Mouse (Mus musculus) embryonic facial prominence, embryonic 10.5 days (tissue): Measurements from ENCODE around the gene Ctxn1. TPM values are rescaled to one million over a fixed set of nuclear protein-coding genes. Genes with fewer than 3 reads are reported as not detected.
A peak's percentile ranks its signal among the peaks of the same experiment; 100 is the strongest.

Source experiments
- DNase-seq: peaks from one replicate; pipeline ENCODE4 v3.0.0-alpha.2; 2017; ENCODE audit warnings: low spot score
- H3K27ac ChIP-seq: fragments of 300-500 bp; sonication (generic); replicated peaks from 2 replicates; pipeline ENCODE4 v1.5.1; 2016; ENCODE audit warnings: mild to moderate bottlenecking
- H3K27me3 ChIP-seq: fragments of 300-500 bp; sonication (generic); replicated peaks from 2 replicates; pipeline ENCODE4 v1.6.1; 2016; ENCODE audit warnings: low read depth, mild to moderate bottlenecking; ENCODE audit not compliant: poor library complexity, severe bottlenecking
- H3K36me3 ChIP-seq: fragments of 300-500 bp; sonication (generic); replicated peaks from 2 replicates; pipeline ENCODE4 v1.6.1; 2016; ENCODE audit warnings: mild to moderate bottlenecking, moderate library complexity
- H3K4me1 ChIP-seq: fragments of 300-500 bp; sonication (generic); 2 replicates; pipeline ENCODE4 v1.6.1; 2016
- H3K4me3 ChIP-seq: fragments of 300-500 bp; sonication (generic); 2 replicates; pipeline ENCODE4 v1.5.1; 2016; ENCODE audit warnings: mild to moderate bottlenecking, moderate library complexity
- H3K9me3 ChIP-seq: fragments of 300-500 bp; sonication (generic); 2 replicates; pipeline ENCODE4 v1.6.1; 2016; ENCODE audit warnings: mild to moderate bottlenecking
- WGBS: fragments of 180-500 bp; shearing (Covaris S2); methylation state at CpG from one replicate; pipeline ENCODE4 v1.1.7; 2016; 5-methylcytosine and 5-hydroxymethylcytosine counted together
- polyA plus RNA-seq: library from polyadenylated mRNA; unstranded; fragments of >200 nt; fragmentation: Nextera tagmentation; extraction: Ambion mirVana; gene quantifications from 2 replicates; pipeline ENCODE4 v1.2.1, GENCODE M21; 2016

Ctxn1 gene
- 121 and 134 TPM in 2 replicates for polyA plus RNA-seq

GRCm38 (mm10) chr8:4259125-4259804 lies at the start of gene Ctxn1:
Ctxn1 (minus strand) TSS chr8:4259274.
- H3K36me3 ChIP-seq = peaks cover 86% of the 10 kb centered on the region
- peaks cover 30% of the 10 kb centered on the region for H3K4me1 ChIP-seq
- peak within 1 kb of the TSS; percentile 93 for H3K4me3 ChIP-seq
- DNase-seq = peak; percentile 98
- H3K9me3 ChIP-seq = no peaks in the 10 kb centered on the region
- no peaks in the 10 kb centered on the region for H3K27me3 ChIP-seq
- WGBS = 7% methylated on average over 33 of the region's 33 CpGs
- peak within 1 kb of the TSS; percentile 98 for H3K27ac ChIP-seq

- 92% methylated on average over 2 of the region's 2 CpGs for WGBS
- Histone ChIP-seq H3K4me1 (no peaks in the 10 kb centered on the region), H3K9me3 (no peaks in the 10 kb centered on the region), H3K27ac (no peak overlapping the region), H3K27me3 (no peaks in the 10 kb centered on the region), H3K4me3 (no peak overlapping the region), H3K36me3 (peaks cover 100% of the 10 kb centered on the region)
- DNase-seq = no peak
These were observed 46.8 kb upstream of the Ctxn1 start for GRCm38 (mm10) chr8:4305838-4306237.

- Histone ChIP-seq H3K9me3 (no peaks in the 10 kb centered on the region), H3K4me3 (no peak overlapping the region), H3K36me3 (peaks cover 100% of the 10 kb centered on the region), H3K27ac (no peak overlapping the region), H3K4me1 (no peaks in the 10 kb centered on the region), H3K27me3 (no peaks in the 10 kb centered on the region)
- no peak for DNase-seq
- 83% methylated on average over 3 of the region's 3 CpGs for WGBS
These were observed 45.1 kb upstream of the Ctxn1 start for GRCm38 (mm10) chr8:4304124-4304547.

DNA sequence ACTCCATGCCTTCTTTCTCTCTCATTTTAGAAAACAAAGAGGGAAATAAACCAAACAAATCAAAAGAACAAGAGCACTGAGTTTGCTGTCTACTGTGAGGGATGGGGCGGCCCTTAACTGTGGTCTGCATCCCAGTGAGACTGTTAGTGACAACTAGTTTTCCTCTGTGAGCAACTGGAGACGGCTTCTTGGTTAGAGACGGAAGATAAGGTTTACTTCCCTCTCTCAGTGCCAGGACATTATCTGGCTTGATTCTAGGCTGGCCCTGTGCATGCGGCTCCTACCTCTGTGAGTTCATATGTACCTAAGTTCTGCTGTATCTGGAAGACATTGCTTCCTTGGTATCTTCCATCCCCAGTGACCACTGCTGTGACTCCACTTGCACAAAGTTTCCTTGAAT lies 38.7 kb upstream of the Ctxn1 start:
- Histone ChIP-seq H3K9me3 (no peaks in the 10 kb centered on the region), H3K36me3 (peaks cover 100% of the 10 kb centered on the region), H3K27me3 (no peaks in the 10 kb centered on the region), H3K4me3 (no peak overlapping the region), H3K27ac (no peak overlapping the region), H3K4me1 (no peaks in the 10 kb centered on the region)
- WGBS = 95% methylated on average over 4 of the region's 4 CpGs
- DNase-seq = no peak

- 92% methylated on average over 5 of the region's 5 CpGs for WGBS
- H3K36me3 ChIP-seq = peaks cover 100% of the 10 kb centered on the region
These were observed 33.7 kb upstream of the Ctxn1 start for GRCm38 (mm10) chr8:4292738-4293137.

GRCm38 (mm10) chr8:4276111-4276465 lies 17.0 kb upstream of the Ctxn1 start:
- Histone ChIP-seq H3K4me1 (peaks cover 8% of the 10 kb centered on the region), H3K36me3 (peaks cover 31% of the 10 kb centered on the region), H3K27ac (peak overlapping the region; percentile 89), H3K4me3 (peak overlapping the region; percentile 88), H3K9me3 (no peaks in the 10 kb centered on the region), H3K27me3 (no peaks in the 10 kb centered on the region)
- no peak for DNase-seq
- WGBS = 29% methylated on average over 9 of the region's 9 CpGs

More at GRCm38 (mm10) chr8:4292738-4293137, 33.7 kb upstream of the Ctxn1 start:
- Histone ChIP-seq H3K27me3 (no peaks in the 10 kb centered on the region), H3K27ac (no peak overlapping the region), H3K4me3 (no peak overlapping the region), H3K9me3 (no peaks in the 10 kb centered on the region), H3K4me1 (no peaks in the 10 kb centered on the region)
- no peak for DNase-seq

GRCm38 (mm10) chr8:4275275-4276110 lies 16.4 kb upstream of the Ctxn1 start, which contains the start of gene Timm44:
Timm44 (minus strand) TSS chr8:4275913.
- Histone ChIP-seq H3K36me3 (peaks cover 36% of the 10 kb centered on the region), H3K4me1 (peaks cover 8% of the 10 kb centered on the region), H3K9me3 (no peaks in the 10 kb centered on the region), H3K27me3 (no peaks in the 10 kb centered on the region), H3K27ac (peak within 1 kb of the TSS; percentile 89), H3K4me3 (peak within 1 kb of the TSS; percentile 88)
- under 1% methylated on average over 39 of the region's 39 CpGs for WGBS
- DNase-seq = peak; percentile 96

DNA sequence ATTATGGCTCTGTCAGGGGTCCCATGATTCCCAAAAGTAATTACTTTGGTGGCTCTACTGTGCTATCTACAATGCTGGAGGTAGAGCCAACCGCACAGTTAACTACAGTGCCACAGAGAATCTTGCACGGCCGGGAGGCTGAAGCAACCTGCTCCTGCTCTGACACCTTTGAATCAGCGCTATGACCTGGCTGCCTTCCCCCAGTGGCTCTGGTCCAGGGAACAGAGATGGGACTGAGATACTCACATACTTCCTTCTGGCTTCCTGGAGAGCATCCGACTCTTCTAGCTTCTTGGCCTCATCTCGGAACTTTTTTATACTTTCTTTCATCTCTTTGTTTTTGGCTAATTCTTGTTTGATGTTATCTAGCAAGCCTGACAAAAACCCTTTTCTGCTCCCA lies 10.5 kb upstream of the Ctxn1 start:
- H3K36me3 ChIP-seq = peaks cover 95% of the 10 kb centered on the region
- H3K4me3 ChIP-seq = no peak overlapping the region
- peaks cover 2% of the 10 kb centered on the region for H3K4me1 ChIP-seq
- 91% methylated on average over 6 of the region's 6 CpGs for WGBS
- H3K9me3 ChIP-seq = no peaks in the 10 kb centered on the region
- no peaks in the 10 kb centered on the region for H3K27me3 ChIP-seq
- no peak for DNase-seq
- H3K27ac ChIP-seq = no peak overlapping the region

DNA sequence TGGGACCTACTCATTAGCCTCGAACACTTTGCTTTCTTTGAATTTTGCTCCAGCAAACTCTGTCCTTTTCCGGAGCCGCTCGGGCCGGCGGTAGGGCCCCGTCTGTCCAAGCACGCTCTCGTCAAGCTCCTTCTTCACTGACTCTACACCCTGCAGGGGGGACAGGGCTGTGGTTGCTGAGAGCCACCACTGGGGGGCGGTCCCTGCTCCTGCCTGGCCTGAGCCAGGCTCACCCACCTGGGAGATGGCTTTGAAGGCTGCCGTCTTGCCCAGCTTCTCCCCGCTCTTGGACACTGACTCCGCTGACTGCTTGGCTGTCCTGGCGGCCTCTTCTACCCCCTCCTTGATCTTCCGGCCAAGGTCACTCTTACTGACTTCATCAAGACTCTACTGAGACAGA lies 8.6 kb upstream of the Ctxn1 start:
- Histone ChIP-seq H3K27me3 (no peaks in the 10 kb centered on the region), H3K4me3 (no peak overlapping the region), H3K4me1 (no peaks in the 10 kb centered on the region), H3K36me3 (peaks cover 100% of the 10 kb centered on the region), H3K9me3 (no peaks in the 10 kb centered on the region), H3K27ac (no peak overlapping the region)
- 75% methylated on average over 15 of the region's 15 CpGs for WGBS
- DNase-seq = peak; percentile 49

GRCm38 (mm10) chr8:4265160-4265914 lies 6.3 kb upstream of the Ctxn1 start:
- Histone ChIP-seq H3K27me3 (no peaks in the 10 kb centered on the region), H3K4me1 (no peaks in the 10 kb centered on the region), H3K36me3 (peaks cover 100% of the 10 kb centered on the region), H3K27ac (no peak overlapping the region), H3K9me3 (no peaks in the 10 kb centered on the region), H3K4me3 (no peak overlapping the region)
- 91% methylated on average over 15 of the region's 15 CpGs for WGBS
- no peak for DNase-seq

DNA sequence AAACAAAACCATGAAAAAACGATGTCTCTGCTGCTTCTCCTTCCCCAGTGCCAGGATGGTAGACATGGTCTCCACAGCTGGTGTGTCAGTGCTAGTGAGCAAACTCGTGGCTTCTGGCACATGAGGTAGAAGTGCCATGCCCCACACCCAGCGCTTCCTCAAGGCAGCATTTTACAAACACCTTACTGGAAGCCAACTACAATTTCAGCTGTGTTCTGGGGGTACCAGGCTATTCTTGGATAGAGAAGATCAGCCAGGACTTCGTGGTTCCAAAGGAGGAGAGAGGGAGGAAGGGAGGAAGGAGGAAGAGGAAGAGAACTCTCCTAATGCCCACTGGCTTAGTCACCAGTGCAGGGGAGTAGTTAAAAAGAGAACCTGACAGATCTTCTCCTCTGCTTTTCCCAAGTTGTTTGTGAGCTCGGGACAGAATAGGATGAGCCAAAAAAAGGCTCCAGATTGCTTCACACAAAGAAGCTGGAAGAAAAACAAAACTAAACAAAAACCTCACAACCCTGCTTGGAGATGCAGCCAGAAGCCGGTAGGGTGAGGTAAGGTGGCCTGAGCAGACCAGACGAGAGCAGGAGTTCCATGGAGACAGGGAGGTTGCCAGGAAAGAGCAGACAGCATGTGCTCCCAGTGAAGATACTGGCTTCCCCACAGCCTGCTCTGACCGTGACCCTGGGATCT lies 4.2 kb upstream of the Ctxn1 start:
- H3K4me1 ChIP-seq = peaks cover 12% of the 10 kb centered on the region
- H3K36me3 ChIP-seq = peaks cover 87% of the 10 kb centered on the region
- H3K4me3 ChIP-seq = no peak overlapping the region
- H3K27me3 ChIP-seq = no peaks in the 10 kb centered on the region
- WGBS = 90% methylated on average over 8 of the region's 8 CpGs
- DNase-seq = no peak
- no peaks in the 10 kb centered on the region for H3K9me3 ChIP-seq
- H3K27ac ChIP-seq = no peak overlapping the region

DNA sequence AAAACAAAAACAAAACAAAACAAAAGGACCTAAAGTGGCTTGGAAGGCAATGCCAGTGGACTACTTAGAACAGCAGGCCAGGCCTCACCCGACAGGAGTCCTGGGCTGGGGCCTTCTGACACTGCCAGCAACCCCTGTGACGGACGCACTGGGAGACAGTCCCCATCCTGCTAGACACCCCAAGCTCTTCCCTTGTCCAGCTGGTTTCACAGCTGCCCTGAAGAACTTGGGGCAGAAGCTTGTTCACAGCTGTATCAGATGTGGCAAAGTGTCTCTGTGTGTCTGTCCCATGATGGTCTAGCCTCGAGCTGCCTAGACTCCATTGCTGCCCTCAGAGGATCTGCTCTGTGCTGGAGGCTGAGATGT lies 714 bp upstream of the Ctxn1 start:
- DNase-seq = no peak
- H3K4me3 ChIP-seq = peak overlapping the region; percentile 93
- H3K36me3 ChIP-seq = peaks cover 86% of the 10 kb centered on the region
- H3K27me3 ChIP-seq = no peaks in the 10 kb centered on the region
- peak overlapping the region; percentile 98 for H3K27ac ChIP-seq
- WGBS = 84% methylated on average over 4 of the region's 4 CpGs
- H3K4me1 ChIP-seq = peaks cover 28% of the 10 kb centered on the region
- no peaks in the 10 kb centered on the region for H3K9me3 ChIP-seq
